Mouse (Mus musculus) brain, adult 2 months (tissue): ENCODE data around the gene Exoc6b.
A peak's percentile ranks its signal among the peaks of the same experiment; 100 is the strongest.

Experiments used
- DNase-seq: peaks from one replicate; pipeline ENCODE4 v3.0.0; 2011; ENCODE audit warnings: low read depth, low spot score

Gene Exoc6b

DNA sequence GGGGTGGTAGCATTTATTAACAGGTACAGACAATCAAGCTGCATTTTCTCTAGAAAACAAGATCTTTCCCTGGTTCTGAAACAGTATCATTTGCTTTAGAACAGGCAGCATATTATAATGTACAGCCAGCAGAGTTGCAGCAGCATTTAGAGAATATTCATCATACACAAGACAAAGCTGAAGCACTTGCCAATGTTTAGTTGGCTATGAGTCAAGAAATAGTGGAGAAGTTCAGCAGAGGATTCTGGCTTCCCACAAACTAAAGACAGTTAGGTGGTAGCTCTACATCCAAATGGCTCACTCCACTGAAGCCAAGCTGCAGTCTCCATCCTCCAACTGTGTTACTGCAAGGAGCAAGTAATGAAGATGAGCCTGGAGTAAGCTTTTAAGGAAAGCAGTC, 342.4 kb downstream of the Exoc6b start:
- DNase-seq = peak; percentile 58

DNA sequence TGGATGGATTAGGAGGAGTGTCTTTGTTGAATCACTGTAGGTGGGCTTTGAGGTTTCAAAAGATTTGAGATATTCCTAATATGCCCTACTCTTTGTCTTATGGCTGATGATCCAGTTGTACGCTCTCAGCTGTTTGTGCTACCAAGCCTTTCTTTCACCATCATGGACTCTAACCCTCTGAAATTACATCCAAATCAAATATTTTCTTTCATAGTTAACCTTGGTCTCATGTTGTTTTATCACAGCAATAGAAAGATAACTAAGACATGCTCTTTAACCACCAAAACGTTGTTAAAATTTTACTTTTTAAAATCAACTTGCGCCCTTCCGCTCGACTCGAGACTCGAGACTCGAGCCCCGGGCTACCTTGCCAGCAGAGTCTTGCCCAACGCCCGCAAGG, 356.1 kb downstream of the Exoc6b start:
- no peak for DNase-seq

DNA sequence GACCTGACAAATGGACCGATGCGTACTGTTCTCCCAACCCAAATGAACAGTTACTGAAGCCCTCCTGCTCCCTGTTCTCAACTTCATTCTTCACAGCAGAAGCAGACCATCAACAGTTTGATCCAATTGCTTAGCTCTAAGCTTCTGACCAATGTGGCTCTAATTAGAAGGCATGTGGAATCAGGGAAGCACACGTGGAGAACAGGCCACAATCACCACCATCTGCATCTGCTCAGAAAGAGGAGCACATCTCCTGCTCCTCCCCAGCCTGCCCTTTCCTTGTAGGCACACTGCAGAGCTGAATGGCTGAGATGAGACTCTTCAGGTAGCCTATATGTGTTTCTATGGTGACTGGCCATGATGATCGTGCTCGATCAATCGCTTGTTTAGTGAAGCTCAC, 358.5 kb downstream of the Exoc6b start:
- DNase-seq = no peak

DNA sequence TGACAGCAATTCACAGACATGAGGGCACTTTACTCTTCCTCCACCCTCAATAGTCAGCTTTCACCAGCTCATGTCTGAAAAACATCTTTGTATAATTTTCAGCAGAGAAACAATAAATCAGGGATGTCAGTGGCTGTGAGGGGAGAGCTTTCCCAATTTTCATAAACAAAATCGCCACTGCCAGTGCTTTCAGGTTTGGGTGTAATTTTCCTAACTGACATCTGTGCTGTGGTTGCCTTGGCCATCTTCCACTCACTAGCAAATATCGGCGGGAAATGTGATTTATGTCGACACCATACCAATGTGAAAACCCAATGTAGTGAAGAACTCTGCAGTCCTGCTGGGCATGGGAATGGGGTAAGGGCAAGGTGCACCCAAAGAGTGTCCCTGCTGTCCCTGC, 360.7 kb downstream of the Exoc6b start:
- DNase-seq = no peak

DNA sequence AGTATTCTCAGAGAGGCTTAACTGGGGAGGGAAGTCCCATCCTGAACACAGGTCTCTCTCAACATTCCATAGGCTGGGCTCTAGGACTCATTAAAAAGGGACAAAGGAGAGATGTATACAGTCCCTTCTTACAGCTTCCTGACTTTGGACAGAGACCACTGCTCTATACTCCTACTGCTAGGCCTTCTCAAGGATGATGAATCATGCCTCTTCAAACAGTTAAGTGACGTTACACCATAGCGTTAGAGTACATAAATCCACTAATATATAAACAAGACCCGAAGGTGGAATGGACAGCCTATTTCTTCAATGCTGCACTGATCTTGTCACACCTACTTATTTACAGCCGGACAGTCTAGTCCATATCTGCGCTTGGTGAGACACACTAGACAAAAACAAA, 369.7 kb downstream of the Exoc6b start:
- no peak for DNase-seq

DNA sequence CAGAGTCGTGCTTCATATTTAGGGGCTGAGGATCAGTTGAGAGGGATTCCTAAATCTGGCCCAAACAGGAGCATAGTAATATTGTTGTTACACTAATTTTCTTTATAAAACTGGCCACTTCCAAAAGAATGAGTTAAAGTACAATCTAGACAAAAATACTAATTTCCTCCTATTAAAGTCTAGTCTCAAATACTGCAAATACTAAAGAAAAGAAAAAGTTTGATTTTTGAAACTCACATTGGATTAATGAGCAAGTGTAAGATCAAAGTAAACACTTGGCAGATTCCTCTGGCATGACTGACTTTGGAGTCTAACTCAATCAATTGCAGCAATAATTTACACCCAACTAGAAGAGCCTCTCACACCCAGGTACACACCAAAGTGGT, 371.0 kb downstream of the Exoc6b start:
- DNase-seq = no peak

DNA sequence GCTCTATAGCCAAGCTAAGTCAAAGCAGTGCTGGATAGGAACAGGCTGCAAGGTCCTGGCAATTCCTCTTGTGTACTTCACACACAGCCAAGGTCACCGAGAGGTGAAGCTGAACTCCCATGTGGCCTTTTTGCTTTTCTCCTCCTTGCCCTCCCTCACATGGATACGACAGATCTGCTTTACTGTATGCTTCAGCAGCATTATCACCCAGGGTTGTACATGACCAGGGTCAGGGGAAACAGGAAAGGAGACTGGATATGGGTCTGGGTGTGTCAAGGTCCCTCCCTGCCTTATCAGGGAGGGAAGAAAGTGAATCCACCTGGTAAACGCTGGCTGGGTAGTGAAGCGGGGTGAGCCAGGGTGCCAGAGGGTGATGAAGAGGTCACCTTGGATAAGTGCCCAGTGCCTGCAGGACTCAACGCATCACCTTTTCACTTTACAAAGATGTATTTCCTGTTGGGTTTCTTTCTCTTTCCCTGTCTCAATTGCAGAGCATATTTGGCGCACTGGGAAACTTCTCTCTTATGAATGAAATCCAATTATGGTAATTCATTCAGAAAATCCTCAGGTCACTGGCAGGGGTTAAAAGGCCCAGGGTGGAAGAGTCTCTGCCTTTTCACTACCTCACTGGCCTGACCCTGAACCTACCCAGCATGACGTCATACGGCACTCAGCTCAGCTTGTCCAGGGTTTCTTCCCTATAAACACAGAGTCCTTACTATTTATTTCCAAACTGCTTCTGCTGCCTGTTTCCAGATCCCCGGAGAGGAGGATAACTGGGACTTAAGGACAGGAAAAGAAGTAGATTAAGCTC, 371.6 kb downstream of the Exoc6b start:
- DNase-seq = no peak

DNA sequence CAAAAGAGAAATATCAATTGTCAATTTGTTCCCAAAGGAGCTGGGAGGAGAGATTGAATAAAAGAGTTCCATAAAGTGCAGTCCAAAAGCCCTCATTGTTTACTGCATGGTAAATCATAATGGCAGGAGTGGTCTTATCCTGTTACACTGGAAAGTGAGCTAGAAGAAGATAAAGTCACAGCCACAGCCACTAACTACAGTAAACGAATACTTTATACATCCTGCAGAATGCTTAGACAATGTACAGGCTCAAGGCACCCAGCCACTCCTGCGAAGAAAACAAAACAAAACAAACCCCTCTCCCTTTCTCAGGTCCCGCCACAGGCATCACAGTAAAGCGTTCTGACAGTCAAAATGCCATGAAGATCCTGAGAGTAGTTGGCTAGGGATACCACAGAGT, 375.5 kb downstream of the Exoc6b start:
- DNase-seq = no peak

DNA sequence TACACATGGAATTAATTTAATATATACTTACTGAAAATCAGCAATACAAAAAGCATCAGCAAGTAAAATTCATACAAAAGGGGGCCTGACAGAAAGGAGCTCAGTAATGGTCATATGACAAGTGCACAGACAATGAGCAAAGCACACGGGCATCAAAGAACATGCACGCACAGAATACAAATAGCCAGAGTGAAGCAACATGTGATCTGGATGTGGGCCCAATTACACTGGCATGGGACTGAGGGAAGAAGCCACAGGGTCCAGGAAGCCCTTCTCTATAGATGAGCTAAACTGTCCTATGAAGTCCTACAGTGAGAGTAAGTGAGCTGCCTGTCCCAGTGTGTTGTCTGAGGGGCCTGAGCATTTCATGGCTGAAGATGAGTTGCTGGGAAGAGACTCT, 376.1 kb downstream of the Exoc6b start:
- peak; percentile 49 for DNase-seq

DNA sequence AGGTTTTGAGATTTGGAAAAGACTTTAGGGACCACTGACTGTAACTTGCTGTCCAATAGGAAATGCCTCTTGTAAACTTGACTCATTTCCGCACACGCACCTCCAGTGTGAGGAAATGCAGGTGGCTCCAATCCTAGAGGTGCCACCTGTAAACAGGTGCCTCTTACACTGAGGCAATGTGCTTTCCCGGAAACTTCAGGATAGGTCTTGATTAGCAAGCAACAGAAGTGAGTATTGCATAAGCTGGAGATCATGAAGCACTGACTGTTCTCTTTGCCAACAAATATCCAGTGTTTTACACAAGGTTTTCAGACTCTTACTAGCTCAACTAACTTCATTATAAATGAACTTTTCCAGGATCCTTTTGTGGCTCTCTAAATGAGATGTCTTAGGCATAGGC, 377.4 kb downstream of the Exoc6b start:
- no peak for DNase-seq

DNA sequence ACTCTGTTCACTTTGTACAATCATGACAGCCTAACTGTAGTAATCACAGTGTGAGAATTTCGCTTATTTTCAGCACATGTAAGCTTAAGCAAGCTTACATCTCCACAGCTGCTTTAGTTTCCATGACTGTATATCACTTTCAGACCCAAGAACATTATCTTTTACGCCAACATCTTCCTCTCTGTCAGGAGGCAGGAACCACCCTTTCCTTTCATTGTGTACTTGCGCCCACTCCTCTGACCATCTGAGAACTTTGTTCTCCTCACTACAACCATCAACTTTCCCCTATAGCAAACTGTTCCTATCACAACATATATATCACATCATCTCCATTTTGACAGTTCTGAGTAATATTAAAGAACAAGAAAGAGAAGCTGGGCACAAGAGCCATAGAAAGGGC, 391.5 kb downstream of the Exoc6b start:
- DNase-seq = no peak

DNA sequence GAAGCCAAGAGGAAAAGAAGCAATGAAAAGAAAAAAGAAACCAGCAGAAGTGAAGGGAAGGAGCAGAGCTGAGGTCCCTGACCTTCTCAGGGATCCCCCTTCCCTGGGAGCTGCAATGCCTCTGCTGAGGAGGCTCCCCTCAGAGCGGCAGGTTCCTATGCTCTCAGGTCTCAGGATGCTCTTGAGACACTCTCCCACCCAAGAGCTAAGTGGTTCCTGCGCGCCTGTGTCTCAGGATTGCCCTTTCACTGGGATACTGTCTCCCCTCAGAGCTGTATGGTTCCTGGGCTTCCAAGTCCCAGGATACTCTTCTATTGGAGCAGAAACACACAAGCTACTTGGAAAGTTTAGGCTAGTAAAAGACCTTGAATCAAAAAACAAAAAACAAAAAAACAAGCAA, 394.4 kb downstream of the Exoc6b start:
- no peak for DNase-seq

DNA sequence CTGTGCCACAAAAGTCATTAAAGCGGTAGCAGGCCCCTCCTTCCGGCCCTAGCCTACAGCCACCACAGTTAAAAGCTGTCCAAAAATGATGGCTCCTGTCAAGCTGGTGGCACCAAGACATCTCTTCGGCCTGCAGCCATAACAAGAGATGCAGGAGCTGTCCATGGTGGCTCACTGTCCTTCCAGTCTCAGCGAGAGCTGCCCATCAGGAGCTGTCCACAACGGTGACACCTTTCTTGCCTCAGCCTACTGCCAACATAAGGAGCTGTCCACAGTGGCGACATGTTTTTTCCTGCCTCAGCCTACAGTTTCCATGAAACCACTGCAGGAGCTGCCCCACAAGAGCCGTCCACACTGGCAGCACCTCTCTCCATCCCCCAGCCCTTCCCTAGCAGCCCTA, 395.2 kb downstream of the Exoc6b start:
- no peak for DNase-seq

DNA sequence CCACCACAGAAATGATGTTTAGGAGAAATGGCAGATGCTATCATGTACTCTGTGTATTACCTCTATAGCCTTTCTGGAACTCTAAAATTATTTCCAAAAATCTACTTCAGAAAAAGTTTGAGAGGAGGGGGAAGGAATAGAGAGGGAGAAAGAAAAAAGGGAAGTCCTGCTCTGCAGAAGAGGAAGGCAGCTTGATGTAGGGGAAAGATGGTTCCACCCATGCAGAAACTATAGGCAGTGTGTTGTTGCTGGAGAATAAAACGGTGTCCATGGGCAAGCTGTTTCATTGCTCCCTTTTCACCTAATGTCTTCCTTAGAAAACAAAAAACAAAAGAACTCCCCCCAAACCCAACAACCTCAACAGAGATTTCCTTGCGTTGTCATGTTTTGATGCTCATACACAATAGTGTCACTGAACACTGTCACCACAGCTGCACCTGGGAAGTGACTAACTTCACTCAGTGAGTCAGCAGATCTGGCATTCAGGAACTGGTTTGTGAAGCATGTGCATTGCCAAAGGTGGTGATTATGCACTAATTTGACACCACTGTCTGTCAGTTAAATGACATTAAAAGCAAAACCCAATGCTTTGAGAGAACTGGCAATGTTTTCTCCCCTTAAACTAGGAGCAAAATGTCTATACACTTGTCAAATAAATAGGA, 407.7 kb downstream of the Exoc6b start:
- peak; percentile 66 for DNase-seq

DNA sequence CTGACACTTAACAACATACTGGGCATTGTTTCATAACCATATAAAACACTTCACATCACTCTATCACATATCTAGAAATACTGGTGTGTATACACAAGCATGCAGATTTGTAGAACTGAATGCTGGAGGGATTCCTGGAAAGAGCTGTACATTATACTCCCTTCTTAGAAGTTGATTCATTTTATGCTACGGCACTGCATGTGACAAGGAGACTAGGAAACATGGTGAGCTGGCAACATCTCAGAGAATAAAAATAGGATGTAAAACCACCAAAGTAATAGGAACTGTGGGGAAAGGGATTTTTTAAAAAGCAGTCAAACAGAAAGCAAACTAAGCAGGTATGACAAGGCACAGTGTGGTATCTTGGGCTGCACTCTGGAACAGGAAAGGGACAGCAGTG, 408.3 kb downstream of the Exoc6b start:
- peak; percentile 45 for DNase-seq

DNA sequence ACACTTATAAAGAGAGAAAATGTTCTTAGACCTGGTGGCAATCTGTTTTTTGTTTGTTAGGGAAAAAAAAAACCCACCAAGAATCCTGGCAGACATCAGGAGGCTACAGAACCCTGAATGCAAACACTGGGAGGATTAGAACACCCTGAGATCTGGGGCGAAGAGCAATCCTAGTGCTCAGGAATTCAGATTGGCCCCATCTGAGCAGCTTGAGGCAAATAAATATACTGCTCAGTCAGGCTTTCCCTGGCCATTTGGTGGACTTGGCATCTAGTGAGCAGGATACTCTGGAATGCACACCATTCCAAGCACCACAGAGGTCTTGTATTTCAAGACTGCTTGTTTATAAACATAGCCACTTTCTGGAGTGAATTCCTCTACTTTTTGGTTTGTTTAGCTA, 412.2 kb downstream of the Exoc6b start:
- DNase-seq = peak; percentile 41

DNA sequence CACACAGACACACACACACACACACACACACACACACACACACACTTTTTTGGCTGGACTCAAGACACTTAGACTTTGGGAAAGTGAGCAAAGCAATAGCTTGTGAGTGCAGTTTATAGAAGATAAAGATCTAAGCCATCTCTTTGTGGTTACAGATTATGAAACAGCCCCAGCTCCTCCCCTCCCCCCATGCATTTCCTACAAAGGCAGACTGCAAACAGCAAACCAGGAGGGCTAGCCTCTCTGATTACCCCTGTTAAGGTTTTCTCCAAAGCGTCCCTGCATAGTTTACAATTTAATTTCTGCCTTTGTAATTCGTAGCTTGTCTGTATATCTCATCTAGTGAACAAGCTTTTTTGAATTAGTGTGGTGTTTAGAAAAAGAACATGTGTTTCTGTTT, 412.6 kb downstream of the Exoc6b start:
- DNase-seq = no peak

DNA sequence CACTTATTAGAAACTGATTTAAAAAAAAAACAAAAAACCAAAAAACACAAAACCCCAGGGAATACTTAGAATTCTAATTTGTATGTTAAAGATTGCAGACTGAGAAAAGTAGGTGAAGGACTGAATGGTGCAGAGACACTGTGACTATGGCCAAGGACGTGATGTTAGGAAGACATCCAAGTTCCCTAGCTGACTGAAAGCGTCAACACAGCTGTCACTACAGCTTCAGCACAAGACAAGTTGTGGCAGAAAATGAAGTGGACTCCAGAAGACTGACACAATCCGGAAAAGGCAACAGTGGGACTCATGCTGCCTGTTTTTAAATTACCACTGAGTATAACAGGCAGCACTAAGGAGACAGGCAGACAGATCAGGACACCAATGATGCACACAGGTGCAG, 417.4 kb downstream of the Exoc6b start:
- DNase-seq = no peak

DNA sequence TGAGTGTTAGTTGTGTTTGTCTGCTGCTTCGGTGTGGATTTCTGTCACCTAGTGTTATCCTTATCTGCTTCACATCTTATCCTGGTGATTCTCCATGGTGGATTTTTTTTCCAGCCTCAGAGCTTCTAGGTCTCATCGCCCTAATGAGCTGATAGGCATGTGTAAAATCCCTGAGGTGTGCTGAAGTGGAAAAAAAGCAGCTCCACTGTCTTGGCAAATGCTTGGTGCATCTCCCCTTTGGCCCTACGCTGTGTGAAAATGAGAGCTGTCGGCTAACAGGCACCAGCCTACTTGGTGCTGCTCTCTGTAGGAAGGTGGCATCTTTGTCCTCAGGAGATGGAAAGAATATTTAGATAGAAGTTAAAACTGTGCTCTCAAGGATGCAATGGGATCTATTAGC, 422.1 kb downstream of the Exoc6b start:
- no peak for DNase-seq

DNA sequence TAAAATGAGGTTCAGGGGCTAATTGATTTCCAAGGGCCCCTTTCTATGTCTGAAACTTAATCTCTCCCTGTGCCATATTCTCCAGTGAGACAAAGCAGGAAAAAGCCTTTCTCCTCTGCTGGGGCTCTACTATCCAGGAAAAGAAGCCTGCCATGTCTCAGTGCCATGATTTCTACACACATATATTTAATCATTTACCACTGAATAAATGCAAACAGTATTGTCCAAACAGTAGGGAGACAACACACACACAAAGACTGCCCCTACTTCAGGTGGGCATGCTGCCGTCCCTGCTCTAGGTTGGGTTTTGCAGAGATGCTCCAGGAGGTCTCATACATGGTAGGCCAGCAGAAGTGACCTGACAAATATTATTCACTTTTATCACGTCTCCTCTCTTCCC, 422.6 kb downstream of the Exoc6b start:
- no peak for DNase-seq

DNA sequence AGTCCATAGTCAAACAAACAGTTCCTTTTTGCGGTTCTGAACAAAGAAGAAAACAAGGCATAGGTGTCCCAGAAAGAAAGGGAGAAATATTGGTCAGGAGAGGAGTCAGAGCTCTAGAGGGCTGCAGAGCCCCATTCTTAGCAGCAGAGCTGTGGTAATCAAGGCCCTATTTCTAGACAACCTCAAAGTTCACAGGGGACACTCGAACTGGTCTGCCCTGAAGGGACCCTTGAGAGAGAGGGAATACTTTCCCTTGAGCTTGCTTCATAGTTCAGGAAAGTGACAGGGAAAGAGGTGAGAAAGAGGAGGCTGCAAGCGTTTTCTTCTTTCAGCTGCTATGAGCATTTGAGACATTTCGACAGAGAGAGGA, 428.3 kb downstream of the Exoc6b start:
- DNase-seq = no peak

DNA sequence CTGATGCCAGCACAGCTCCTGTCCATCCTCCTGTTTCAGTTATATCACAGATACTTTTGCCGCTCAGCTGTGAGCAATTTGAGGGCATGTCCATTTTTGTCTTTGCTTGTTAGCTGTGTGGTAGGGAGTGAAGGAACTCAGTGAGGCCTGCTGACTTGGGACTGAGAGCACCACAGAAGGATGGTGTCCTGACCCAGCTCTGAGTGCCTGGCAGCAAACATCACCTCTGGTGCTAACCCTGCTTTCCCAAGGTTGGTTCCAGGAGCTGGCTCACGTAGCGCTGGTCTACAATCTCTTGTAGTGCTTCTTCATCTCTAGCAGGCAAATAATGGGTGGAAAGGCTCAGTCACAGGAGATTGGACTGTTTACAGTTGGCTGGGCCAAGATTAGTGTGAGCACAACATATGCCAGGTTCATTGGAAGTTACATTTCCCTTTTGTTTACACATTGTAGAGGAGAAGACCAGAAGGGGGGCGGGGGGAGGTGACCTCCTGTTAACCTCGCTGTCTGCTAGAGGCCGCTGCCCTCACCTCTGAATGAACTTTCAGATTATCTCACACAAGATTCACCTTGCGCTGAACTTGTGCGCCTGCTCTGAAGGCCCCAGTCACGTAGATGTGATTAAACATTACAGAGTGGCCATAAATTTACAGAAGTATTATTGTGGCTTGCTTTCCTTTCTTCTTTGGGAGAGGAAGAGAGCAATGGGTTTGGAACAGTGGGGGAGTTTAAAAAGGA, 428.8 kb downstream of the Exoc6b start:
- DNase-seq = no peak

DNA sequence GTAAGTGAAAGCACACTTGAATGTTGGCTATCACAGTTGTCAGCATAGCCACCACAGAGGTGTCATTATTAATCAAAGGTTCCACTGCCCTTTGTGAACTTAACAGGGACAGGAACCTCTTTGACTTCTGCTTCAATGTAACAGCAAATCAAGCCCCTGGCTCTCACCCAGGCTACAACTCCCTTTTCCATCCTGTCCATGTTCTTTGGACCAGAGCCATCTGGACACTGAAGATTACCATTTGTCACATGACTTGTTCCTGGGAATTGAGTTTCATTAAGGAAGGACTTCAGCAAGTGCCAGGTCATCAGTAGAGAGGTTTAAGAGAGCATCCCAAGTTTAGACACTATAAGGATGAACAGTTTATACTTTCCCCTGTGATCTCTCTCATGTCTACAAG, 431.1 kb downstream of the Exoc6b start:
- peak; percentile 28 for DNase-seq
